Mouse (Mus musculus): ENCODE measurements around the gene Olfr178. TPM values are rescaled to one million over a fixed set of nuclear protein-coding genes. Genes with fewer than 3 reads are reported as not detected.

Olfr178 gene
- not detected in 2 replicates for polyA plus RNA-seq (2015; fragmentation: Nextera tagmentation; extraction: Ambion mirVana)

GRCm38 (mm10) chr16:58891963-58892362, at the start of gene Olfr178:
Olfr178 (minus strand) TSS chr16:58892063.
- DNase-seq (ENCODE audit: low spot score) = no peak

DNA sequence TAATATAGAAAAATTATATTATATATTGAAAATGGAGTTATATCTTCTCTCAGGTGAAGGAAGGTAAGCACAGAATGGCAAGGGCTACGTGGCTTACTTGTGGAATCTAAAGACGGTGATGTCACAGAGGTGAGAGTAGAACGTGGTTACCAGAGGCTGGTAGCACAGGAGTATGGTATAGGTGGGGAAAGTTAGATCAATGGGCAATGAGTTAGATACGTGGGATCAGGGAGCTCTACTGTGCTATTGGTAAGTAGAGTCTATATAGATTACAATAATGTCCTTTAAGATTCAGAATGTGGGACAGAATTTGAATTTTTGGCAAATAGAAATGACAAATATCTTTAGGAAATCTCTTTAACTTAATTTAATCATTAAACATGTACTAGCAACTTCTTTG, 37.4 kb upstream of the Olfr178 start, which contains the start of gene Olfr180:
Gene Olfr180, minus strand, starts transcription at position 101 of the 400 bp plus-strand sequence.
- no peak for DNase-seq (ENCODE audit: low spot score)

DNA sequence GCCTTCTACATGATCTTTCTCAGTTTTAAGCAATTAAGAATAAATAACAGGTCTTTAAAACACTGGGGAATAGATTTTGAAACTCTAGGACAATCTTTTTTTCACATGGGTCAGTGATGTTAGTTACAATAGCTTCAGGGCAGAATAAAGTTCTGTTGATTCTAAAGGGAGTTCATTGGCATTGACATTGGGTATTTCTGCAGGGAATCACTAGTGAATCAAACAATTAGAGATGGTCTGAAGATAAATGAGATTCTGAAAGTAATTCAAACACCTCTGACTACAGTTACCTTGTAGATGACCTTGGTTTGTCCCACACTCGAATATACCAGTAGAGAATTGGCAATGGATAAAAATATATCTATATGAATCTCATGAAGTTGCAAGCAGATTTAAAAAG, 36.8 kb upstream of the Olfr178 start, which contains the start of gene Olfr181:
Gene Olfr181, minus strand, starts transcription at position 101 of the 400 bp plus-strand sequence.
- DNase-seq (ENCODE audit: low spot score) = no peak

- DNase-seq (ENCODE audit: low spot score) = no peak
Measured at GRCm38 (mm10) chr16:58884416-58884815, 7.4 kb downstream of the Olfr178 start.

DNA sequence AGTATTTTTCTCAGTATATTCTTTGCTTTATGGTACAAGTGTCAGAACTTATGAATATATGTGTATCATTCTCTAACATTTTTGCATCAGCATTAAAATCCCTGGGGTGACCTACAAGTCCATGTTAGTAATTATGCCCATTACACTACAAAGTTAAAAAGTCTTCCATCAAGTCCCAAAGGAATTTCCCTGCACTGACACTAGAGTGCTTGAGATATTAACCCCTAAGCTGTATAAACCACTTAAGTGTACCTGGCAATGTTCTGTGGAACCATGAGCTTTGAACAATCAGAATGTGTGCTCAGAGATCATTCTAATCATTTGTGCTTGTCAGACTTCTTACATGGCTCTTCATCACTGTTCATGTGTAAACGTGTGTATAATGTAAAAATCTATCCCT, 17.2 kb downstream of the Olfr178 start, which contains the start of gene Olfr177:
Gene Olfr177, minus strand, starts transcription at position 101 of the 400 bp plus-strand sequence.
- DNase-seq (ENCODE audit: low spot score) = no peak

- no peak for DNase-seq (ENCODE audit: low spot score)
Measured at GRCm38 (mm10) chr16:58861479-58861878, 30.4 kb downstream of the Olfr178 start.

GRCm38 (mm10) chr16:58860032-58860737, 31.7 kb downstream of the Olfr178 start:
- no peak for DNase-seq (ENCODE audit: low spot score)

Other genes starting within 250 kb of the Olfr178 start
- 15.9 and 16.3 TPM in 2 replicates for gene Cpox, start 221.8 kb downstream of the Olfr178 start, polyA plus RNA-seq (2015; fragmentation: Nextera tagmentation; extraction: Ambion mirVana)
- gene Gpr15, start 173.0 kb downstream of the Olfr178 start, polyA plus RNA-seq (2015; fragmentation: Nextera tagmentation; extraction: Ambion mirVana) = 0.79 and 1.7 TPM in 2 replicates
- 51.0 and 58.6 TPM in 2 replicates for gene Cldnd1, start 164.2 kb downstream of the Olfr178 start, polyA plus RNA-seq (2015; fragmentation: Nextera tagmentation; extraction: Ambion mirVana)
- not detected in 2 replicates for gene Olfr172, start 128.9 kb downstream of the Olfr178 start, polyA plus RNA-seq (2015; fragmentation: Nextera tagmentation; extraction: Ambion mirVana)
- gene Olfr173, start 91.8 kb downstream of the Olfr178 start, polyA plus RNA-seq (2015; fragmentation: Nextera tagmentation; extraction: Ambion mirVana) = not detected in 2 replicates
- gene Olfr175-ps1, start 65.3 kb downstream of the Olfr178 start, polyA plus RNA-seq (2015; fragmentation: Nextera tagmentation; extraction: Ambion mirVana) = not detected in 2 replicates
- not detected in 2 replicates for gene Olfr177, start 17.3 kb downstream of the Olfr178 start, polyA plus RNA-seq (2015; fragmentation: Nextera tagmentation; extraction: Ambion mirVana)
- gene Olfr181, start 36.7 kb upstream of the Olfr178 start, polyA plus RNA-seq (2015; fragmentation: Nextera tagmentation; extraction: Ambion mirVana) = not detected in 2 replicates
- gene Olfr180, start 37.3 kb upstream of the Olfr178 start, polyA plus RNA-seq (2015; fragmentation: Nextera tagmentation; extraction: Ambion mirVana) = not detected in 2 replicates
- not detected in 2 replicates for gene Olfr183, start 103.3 kb upstream of the Olfr178 start, polyA plus RNA-seq (2015; fragmentation: Nextera tagmentation; extraction: Ambion mirVana)
- gene Olfr186, start 138.2 kb upstream of the Olfr178 start, polyA plus RNA-seq (2015; fragmentation: Nextera tagmentation; extraction: Ambion mirVana) = not detected in 2 replicates
- not detected in 2 replicates for gene Olfr187, start 147.7 kb upstream of the Olfr178 start, polyA plus RNA-seq (2015; fragmentation: Nextera tagmentation; extraction: Ambion mirVana)
- gene Olfr190, start 185.9 kb upstream of the Olfr178 start, polyA plus RNA-seq (2015; fragmentation: Nextera tagmentation; extraction: Ambion mirVana) = not detected in 2 replicates
- gene Olfr191, start 197.8 kb upstream of the Olfr178 start, polyA plus RNA-seq (2015; fragmentation: Nextera tagmentation; extraction: Ambion mirVana) = not detected in 2 replicates
- not detected in 2 replicates for gene Olfr193, start 219.8 kb upstream of the Olfr178 start, polyA plus RNA-seq (2015; fragmentation: Nextera tagmentation; extraction: Ambion mirVana)
- not detected in 2 replicates for gene Olfr194, start 229.0 kb upstream of the Olfr178 start, polyA plus RNA-seq (2015; fragmentation: Nextera tagmentation; extraction: Ambion mirVana)